Mouse (Mus musculus): Measurements from ENCODE around the gene Rreb1. TPM values are rescaled to one million over a fixed set of nuclear protein-coding genes. Genes with fewer than 3 reads are reported as not detected.
A peak's percentile ranks its signal among the peaks of the same experiment; 100 is the strongest.

The Rreb1 gene
- polyA plus RNA-seq, 1 experiment from 2014 or later: 6.3 TPM

- H3K27me3 ChIP-seq (ENCODE audit: control insufficient read depth, insufficient read depth, low read length): no peaks in the 10 kb centered on the region
- DNase-seq (ENCODE audit: low spot score) (peak; percentile 96), ATAC-seq (replicated peaks; ENCODE audit: low FRiP score) (peak; percentile 96)
- H3K4me3 ChIP-seq (ENCODE audit: low read depth, low read length): peak overlapping the region; percentile 51
- H3K9me3 ChIP-seq (ENCODE audit: control insufficient read depth, low read length): no peaks in the 10 kb centered on the region
- peak overlapping the region; percentile 63 for H3K9ac ChIP-seq (ENCODE audit: low read length)
- H3K4me1 ChIP-seq (replicated peaks; ENCODE audit: control insufficient read depth, insufficient read depth, low read length): peaks cover 25% of the 10 kb centered on the region
- WGBS: under 1% methylated on average over 58 of the region's 59 CpGs
- peak overlapping the region; percentile 93 for H3K4me2 ChIP-seq (ENCODE audit: low read depth, low read length, severe bottlenecking)
- H3K36me3 ChIP-seq (ENCODE audit: control insufficient read depth, insufficient read depth, low read length): no peaks in the 10 kb centered on the region
- no peak overlapping the region for H3K27ac ChIP-seq (ENCODE audit: low read depth, low read length)
These were observed 79.3 kb downstream of the Rreb1 start for GRCm38 (mm10) chr13:37857284-37858065.

DNA sequence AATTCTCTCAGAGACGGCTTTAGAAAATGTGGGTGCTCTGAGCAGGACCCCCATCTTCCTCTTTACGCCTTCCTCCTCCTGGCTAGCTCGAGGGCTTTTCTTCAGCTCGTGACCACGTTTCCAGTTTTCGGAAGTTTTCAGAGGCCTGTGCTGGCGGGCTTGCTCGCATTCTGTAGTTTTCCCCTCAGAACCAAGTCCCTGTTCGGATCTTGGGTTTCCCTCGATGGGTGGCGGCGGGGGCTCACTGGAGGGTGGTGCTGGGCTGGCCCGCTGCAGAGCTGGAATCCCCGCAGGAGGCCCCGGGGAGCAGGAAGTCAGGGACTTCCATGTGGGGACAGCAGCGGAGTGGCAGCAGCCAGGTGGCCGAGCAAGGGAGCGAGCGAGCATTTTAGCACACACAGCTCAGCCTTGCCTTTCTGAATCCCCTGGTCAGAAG lies 79.9 kb downstream of the Rreb1 start:
- H3K4me1 ChIP-seq (replicated peaks; ENCODE audit: control insufficient read depth, insufficient read depth, low read length): peaks cover 25% of the 10 kb centered on the region
- WGBS: 3% methylated on average over 19 of the region's 19 CpGs

GRCm38 (mm10) chr13:37858508-37858907 lies 80.3 kb downstream of the Rreb1 start:
- no peaks in the 10 kb centered on the region for H3K36me3 ChIP-seq (ENCODE audit: control insufficient read depth, insufficient read depth, low read length)
- DNase-seq (ENCODE audit: low spot score) (no peak), ATAC-seq (replicated peaks; ENCODE audit: low FRiP score) (no peak)
- peak overlapping the region; percentile 63; the same call in 1 of the 2 replicates for H3K9ac ChIP-seq (ENCODE audit: low read length)
- WGBS: 27% methylated on average over 9 of the region's 9 CpGs
- no peaks in the 10 kb centered on the region for H3K27me3 ChIP-seq (ENCODE audit: control insufficient read depth, insufficient read depth, low read length)
- peaks cover 25% of the 10 kb centered on the region for H3K4me1 ChIP-seq (replicated peaks; ENCODE audit: control insufficient read depth, insufficient read depth, low read length)
- peak overlapping the region; percentile 93 for H3K4me2 ChIP-seq (ENCODE audit: low read depth, low read length, severe bottlenecking)
- H3K27ac ChIP-seq (ENCODE audit: low read depth, low read length): no peak overlapping the region
- H3K4me3 ChIP-seq (ENCODE audit: low read depth, low read length): peak overlapping the region; percentile 51
- H3K9me3 ChIP-seq (ENCODE audit: control insufficient read depth, low read length): no peaks in the 10 kb centered on the region

More for the DNA sequence above, 79.9 kb downstream of the Rreb1 start:
- Histone ChIP-seq H3K9ac (ENCODE audit: low read length) (peak overlapping the region; percentile 63), H3K27me3 (ENCODE audit: control insufficient read depth, insufficient read depth, low read length) (no peaks in the 10 kb centered on the region), H3K9me3 (ENCODE audit: control insufficient read depth, low read length) (no peaks in the 10 kb centered on the region), H3K4me3 (ENCODE audit: low read depth, low read length) (peak overlapping the region; percentile 51), H3K4me2 (ENCODE audit: low read depth, low read length, severe bottlenecking) (peak overlapping the region; percentile 93), H3K27ac (ENCODE audit: low read depth, low read length) (no peak overlapping the region), H3K36me3 (ENCODE audit: control insufficient read depth, insufficient read depth, low read length) (no peaks in the 10 kb centered on the region)
- ATAC-seq (replicated peaks; ENCODE audit: low FRiP score) (peak; percentile 13), DNase-seq (ENCODE audit: low spot score) (peak; percentile 60)

- Histone ChIP-seq H3K9me3 (ENCODE audit: control insufficient read depth, low read length) (no peaks in the 10 kb centered on the region), H3K27me3 (ENCODE audit: control insufficient read depth, insufficient read depth, low read length) (no peaks in the 10 kb centered on the region), H3K4me2 (ENCODE audit: low read depth, low read length, severe bottlenecking) (no peak overlapping the region), H3K36me3 (ENCODE audit: control insufficient read depth, insufficient read depth, low read length) (no peaks in the 10 kb centered on the region), H3K4me1 (replicated peaks; ENCODE audit: control insufficient read depth, insufficient read depth, low read length) (peaks cover 15% of the 10 kb centered on the region), H3K9ac (ENCODE audit: low read length) (no peak overlapping the region), H3K4me3 (ENCODE audit: low read depth, low read length) (no peak overlapping the region), H3K27ac (ENCODE audit: low read depth, low read length) (no peak overlapping the region)
- 66% methylated on average over 8 of the region's 8 CpGs for WGBS
- no peak for DNase-seq (ENCODE audit: low spot score)
- ATAC-seq (replicated peaks; ENCODE audit: low FRiP score): no peak
These were observed 81.6 kb downstream of the Rreb1 start for GRCm38 (mm10) chr13:37859782-37860181.

GRCm38 (mm10) chr13:37860204-37860603 lies 82.0 kb downstream of the Rreb1 start:
- no peak for ATAC-seq (replicated peaks; ENCODE audit: low FRiP score)
- no peak overlapping the region for H3K4me2 ChIP-seq (ENCODE audit: low read depth, low read length, severe bottlenecking)
- H3K27me3 ChIP-seq (ENCODE audit: control insufficient read depth, insufficient read depth, low read length): no peaks in the 10 kb centered on the region
- peaks cover 15% of the 10 kb centered on the region for H3K4me1 ChIP-seq (replicated peaks; ENCODE audit: control insufficient read depth, insufficient read depth, low read length)
- H3K9me3 ChIP-seq (ENCODE audit: control insufficient read depth, low read length): no peaks in the 10 kb centered on the region
- DNase-seq (ENCODE audit: low spot score): no peak
- WGBS: 90% methylated on average over 3 of the region's 3 CpGs
- H3K4me3 ChIP-seq (ENCODE audit: low read depth, low read length): no peak overlapping the region
- H3K36me3 ChIP-seq (ENCODE audit: control insufficient read depth, insufficient read depth, low read length): no peaks in the 10 kb centered on the region
- H3K27ac ChIP-seq (ENCODE audit: low read depth, low read length): no peak overlapping the region
- no peak overlapping the region for H3K9ac ChIP-seq (ENCODE audit: low read length)

DNA sequence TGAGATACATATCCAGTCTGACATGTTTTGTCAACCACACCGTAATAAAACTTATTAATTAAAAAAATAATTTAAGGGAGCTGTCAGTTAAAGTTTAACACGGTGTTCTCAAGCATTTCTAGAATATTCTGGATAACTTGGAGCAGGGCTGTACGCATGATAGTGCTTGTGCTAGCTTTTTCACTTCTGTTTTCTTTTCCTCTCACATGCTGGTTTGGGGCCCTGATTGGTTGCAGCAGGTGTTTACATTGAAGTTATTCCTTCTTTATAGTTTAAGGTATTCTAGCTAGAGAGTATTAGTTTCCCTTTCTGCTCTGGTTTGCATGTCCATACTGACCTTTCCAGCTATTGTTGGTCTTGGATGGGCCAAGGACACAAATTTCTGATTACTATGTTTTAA lies 82.6 kb downstream of the Rreb1 start:
- ATAC-seq (replicated peaks; ENCODE audit: low FRiP score) (no peak), DNase-seq (ENCODE audit: low spot score) (no peak)
- no peak overlapping the region for H3K4me2 ChIP-seq (ENCODE audit: low read depth, low read length, severe bottlenecking)
- H3K27ac ChIP-seq (ENCODE audit: low read depth, low read length): no peak overlapping the region
- 95% methylated on average over 3 of the region's 3 CpGs for WGBS
- H3K4me1 ChIP-seq (replicated peaks; ENCODE audit: control insufficient read depth, insufficient read depth, low read length): peaks cover 15% of the 10 kb centered on the region
- H3K4me3 ChIP-seq (ENCODE audit: low read depth, low read length): no peak overlapping the region
- H3K27me3 ChIP-seq (ENCODE audit: control insufficient read depth, insufficient read depth, low read length): no peaks in the 10 kb centered on the region
- H3K9me3 ChIP-seq (ENCODE audit: control insufficient read depth, low read length): no peaks in the 10 kb centered on the region
- no peak overlapping the region for H3K9ac ChIP-seq (ENCODE audit: low read length)
- no peaks in the 10 kb centered on the region for H3K36me3 ChIP-seq (ENCODE audit: control insufficient read depth, insufficient read depth, low read length)

- no peaks in the 10 kb centered on the region for H3K36me3 ChIP-seq (ENCODE audit: control insufficient read depth, insufficient read depth, low read length)
- H3K4me1 ChIP-seq (replicated peaks; ENCODE audit: control insufficient read depth, insufficient read depth, low read length): peaks cover 18% of the 10 kb centered on the region
- H3K9ac ChIP-seq (ENCODE audit: low read length): no peak overlapping the region
- H3K4me3 ChIP-seq (ENCODE audit: low read depth, low read length): no peak overlapping the region
- H3K4me2 ChIP-seq (ENCODE audit: low read depth, low read length, severe bottlenecking): no peak overlapping the region
- no peaks in the 10 kb centered on the region for H3K9me3 ChIP-seq (ENCODE audit: control insufficient read depth, low read length)
- DNase-seq (ENCODE audit: low spot score) (no peak), ATAC-seq (replicated peaks; ENCODE audit: low FRiP score) (no peak; the same call in 1 of the 2 replicates)
- WGBS: 29% methylated on average over 6 of the region's 6 CpGs
- H3K27ac ChIP-seq (ENCODE audit: low read depth, low read length): no peak overlapping the region
- H3K27me3 ChIP-seq (ENCODE audit: control insufficient read depth, insufficient read depth, low read length): no peaks in the 10 kb centered on the region
These were observed 84.3 kb downstream of the Rreb1 start for GRCm38 (mm10) chr13:37862492-37862891.

DNA sequence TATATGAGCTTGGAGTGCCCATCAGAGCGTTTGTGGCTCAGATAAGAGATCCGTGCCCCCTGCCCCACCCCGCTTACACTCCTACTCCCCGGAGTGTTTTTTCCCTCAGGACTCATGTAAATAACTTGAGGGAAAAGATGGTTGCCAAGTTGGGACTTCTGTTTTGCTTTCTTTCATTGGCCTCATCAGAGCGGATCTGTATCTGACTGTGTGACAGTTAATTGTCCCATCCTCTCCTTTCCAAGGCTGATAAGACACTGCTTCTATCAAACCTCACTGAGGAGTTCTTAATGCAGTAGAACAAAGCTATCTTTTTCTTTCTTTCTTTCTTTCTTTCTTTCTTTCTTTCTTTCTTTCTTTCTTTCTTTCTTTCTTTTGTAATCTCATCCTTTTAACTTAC lies 85.4 kb downstream of the Rreb1 start:
- 92% methylated on average over 5 of the region's 5 CpGs for WGBS

DNA sequence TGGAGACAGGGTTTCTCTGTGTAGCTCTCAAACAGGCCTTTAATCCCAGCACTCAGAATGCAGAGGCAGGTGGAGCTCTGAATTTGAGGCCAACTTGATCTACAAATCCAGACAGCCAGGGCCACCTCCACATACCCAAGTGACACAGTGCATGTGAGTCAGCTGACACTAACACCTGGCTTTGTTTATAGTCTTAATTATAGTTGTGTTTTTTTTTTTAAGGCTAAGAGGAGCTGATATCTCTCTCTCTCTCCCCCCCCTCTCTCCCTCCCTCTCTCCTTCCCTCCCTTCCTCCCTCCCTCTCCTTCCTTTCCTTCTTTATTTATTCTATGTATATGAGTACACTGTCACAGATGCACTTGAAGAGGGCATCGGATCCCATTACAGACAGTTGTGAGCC lies 86.5 kb downstream of the Rreb1 start:
- Histone ChIP-seq H3K27ac (ENCODE audit: low read depth, low read length) (no peak overlapping the region), H3K4me3 (ENCODE audit: low read depth, low read length) (no peak overlapping the region), H3K9me3 (ENCODE audit: control insufficient read depth, low read length) (no peaks in the 10 kb centered on the region), H3K4me1 (replicated peaks; ENCODE audit: control insufficient read depth, insufficient read depth, low read length) (peaks cover 9% of the 10 kb centered on the region; the same call in 1 of the 2 replicates), H3K4me2 (ENCODE audit: low read depth, low read length, severe bottlenecking) (no peak overlapping the region), H3K36me3 (ENCODE audit: control insufficient read depth, insufficient read depth, low read length) (no peaks in the 10 kb centered on the region), H3K27me3 (ENCODE audit: control insufficient read depth, insufficient read depth, low read length) (no peaks in the 10 kb centered on the region), H3K9ac (ENCODE audit: low read length) (no peak overlapping the region)
- no peak for ATAC-seq (replicated peaks; ENCODE audit: low FRiP score)
- DNase-seq (ENCODE audit: low spot score): no peak
- 95% methylated on average over 1 of the region's 1 CpGs for WGBS

More for the DNA sequence above, 85.4 kb downstream of the Rreb1 start:
- Histone ChIP-seq H3K9ac (ENCODE audit: low read length) (no peak overlapping the region), H3K27ac (ENCODE audit: low read depth, low read length) (no peak overlapping the region), H3K4me1 (replicated peaks; ENCODE audit: control insufficient read depth, insufficient read depth, low read length) (peaks cover 9% of the 10 kb centered on the region; the same call in 1 of the 2 replicates), H3K27me3 (ENCODE audit: control insufficient read depth, insufficient read depth, low read length) (no peaks in the 10 kb centered on the region), H3K4me2 (ENCODE audit: low read depth, low read length, severe bottlenecking) (no peak overlapping the region), H3K36me3 (ENCODE audit: control insufficient read depth, insufficient read depth, low read length) (no peaks in the 10 kb centered on the region), H3K4me3 (ENCODE audit: low read depth, low read length) (no peak overlapping the region), H3K9me3 (ENCODE audit: control insufficient read depth, low read length) (no peaks in the 10 kb centered on the region)
- DNase-seq (ENCODE audit: low spot score) (no peak), ATAC-seq (replicated peaks; ENCODE audit: low FRiP score) (no peak)
